Mouse (Mus musculus): ENCODE data around the gene Cd83.

Cd83 gene

DNA sequence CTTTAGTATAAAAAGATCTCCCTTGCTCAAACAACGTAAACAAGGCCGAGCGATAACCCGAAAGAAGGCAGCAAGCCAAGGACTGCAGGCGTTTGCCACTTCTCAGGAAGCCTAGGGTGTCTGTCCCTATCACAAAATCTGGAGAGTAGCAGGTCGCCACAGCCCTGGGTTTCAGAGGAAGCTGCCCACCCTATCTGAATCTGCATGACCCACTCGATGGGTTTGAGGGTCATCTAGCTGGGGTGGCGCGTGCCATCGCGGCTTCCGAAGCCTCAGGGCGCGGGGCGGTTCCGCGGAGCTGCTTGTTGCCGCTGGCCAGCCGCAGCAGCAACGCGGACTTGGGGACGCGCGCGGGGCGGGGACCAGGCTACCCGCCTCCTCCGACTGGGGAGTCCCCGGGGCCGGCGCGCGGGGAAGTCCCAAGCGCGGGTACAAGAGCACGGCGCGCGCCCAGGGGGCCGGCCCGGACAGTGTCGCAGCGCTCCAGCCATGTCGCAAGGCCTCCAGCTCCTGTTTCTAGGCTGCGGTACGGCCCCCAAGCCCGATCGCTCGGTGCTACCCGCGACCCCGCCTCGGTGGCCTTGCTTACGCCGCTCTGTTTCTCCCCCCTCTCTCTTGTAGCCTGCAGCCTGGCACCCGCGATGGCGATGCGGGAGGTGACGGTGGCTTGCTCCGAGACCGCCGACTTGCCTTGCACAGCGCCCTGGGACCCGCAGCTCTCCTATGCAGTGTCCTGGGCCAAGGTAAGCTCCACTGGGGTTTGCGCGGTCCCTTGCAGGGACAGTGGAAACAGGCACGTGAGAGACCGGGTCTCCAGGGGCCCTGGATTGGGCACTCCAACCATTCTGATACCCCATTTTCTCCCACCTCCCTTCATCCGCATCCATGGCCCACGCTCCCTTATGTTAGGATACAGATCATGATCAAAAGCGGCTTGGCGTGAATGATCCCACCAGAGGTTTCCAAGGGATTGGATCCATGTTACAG is at the start of gene Cd83:
Gene Cd83, plus strand, starts transcription at position 51 of the 987 bp plus-strand sequence.
- DNase-seq = peak; percentile 18 to 31

DNA sequence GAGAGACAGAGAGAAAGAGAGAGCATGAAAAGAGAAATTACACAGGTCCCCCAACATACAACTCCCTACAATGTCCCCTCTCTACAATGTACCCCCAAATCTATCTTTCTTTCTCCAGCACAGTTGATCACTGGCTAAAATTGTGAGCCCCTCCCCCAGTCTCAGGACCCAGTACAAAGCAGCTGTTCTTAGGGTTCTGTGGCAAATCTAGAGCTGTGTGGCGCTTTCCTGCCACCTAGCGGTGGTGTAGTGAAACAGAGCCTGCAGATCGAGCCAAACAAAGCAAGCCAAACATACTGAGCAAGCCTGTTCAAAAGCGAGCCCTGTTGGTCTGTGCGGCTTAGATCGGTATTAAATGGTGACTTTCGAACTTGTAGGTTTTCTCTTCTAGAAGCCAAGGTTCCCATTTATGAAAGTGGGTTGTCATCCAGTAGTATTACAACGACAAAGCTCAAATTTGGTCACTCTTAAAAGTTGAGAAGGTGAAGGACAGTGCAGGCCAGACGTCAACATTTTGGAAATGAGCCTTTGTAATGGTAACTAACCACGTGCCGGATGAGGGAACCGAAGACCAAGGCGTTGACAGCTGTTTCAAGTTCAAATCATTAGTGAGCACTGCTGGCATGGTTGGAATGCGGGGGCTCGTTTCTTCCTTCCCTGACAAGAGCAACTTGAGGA is 44.8 kb upstream of the Cd83 start:
- DNase-seq = peak; percentile 39 to 47

DNA sequence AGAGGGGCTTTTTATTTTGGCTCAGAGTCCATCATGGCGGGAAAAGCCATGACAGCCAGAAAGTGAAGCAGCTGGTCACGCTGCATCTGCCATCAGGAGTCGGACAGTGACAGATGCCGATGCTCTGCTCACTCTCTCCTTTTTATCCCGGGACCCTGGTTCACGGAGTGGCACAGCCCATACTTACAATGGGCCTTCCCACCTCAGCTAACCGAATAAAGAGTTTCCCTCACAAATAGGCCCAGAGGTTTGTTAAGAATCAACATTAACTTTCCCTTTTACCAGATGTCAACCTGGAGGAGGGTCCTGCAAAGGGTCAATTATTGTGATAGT is 44.3 kb upstream of the Cd83 start:
- no peak for DNase-seq

DNA sequence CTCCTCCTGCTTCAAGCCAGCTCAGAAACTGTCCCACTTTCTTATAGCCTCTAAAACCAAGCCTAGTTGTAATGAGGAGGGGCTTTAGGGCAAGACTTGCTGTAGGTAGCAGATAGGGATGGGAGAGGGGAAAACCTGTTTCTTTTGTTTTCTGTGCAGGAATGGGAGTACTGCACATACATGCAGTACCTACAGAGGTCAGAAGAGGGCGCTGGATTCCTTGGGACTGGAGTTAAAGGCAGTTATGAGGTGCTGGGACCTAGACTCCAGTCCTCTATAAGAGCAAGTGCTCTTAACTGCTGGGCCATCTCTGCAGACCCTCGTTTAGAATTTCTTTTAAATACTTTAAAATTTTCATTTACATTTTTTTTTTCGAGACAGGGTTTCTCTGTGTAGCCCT is 41.9 kb upstream of the Cd83 start:
- DNase-seq = no peak

DNA sequence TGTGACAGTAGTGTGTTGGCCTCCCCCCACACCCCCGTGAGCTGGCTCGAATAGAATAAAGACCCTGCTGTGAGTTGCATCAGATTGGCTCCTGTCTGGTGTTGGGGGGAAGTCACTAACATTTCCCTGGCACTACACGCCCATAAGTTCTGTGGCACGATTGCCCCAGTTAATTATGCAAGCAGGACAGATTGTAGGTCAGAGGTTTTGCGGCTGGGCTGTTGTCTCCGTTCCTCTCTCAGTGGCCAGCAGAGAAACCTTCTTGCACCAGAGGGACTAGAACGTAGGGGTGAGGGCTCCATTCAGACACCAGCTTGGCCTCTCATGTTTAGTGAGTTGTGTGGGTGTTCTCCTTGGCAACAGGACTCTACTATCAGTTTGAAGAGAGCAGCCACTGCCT is 40.3 kb upstream of the Cd83 start:
- no peak for DNase-seq

DNA sequence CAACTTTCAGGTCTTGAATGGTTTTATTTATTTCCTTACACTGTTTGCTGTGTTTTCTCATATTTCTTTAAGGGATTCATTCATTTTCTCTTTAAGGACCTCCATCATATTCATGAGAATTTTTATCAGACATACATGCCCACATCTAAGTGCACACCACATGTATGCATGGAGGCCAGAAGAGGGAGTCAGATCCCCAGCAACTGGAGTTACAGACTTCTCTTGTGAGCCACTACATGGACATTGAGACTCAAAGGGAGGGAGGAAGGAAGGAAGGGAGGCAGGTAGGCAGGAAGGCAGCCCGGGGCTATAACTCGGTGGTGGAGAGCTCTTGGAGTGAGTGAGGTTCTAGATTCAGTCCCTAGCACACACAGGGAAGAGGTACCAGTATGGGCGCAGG is 34.3 kb upstream of the Cd83 start:
- DNase-seq = no peak

DNA sequence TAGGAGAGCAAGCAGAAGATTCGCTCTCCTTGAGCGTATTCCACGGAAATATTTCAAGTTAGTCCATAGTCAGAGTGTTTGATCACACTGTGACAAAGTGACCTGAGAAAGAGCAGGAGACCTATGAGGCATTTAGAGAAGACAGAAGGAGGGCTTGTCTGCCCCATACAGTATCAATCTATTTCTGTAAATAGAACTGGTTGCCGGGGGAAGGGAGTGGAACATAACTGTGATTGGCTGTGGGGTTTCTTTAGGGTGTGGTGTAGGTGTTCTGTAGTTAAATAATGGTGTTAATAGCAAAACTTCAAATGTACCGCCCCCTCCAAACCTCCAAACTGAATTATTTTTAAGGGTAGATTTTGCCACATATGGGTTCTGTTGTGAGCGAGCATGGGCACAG is 33.6 kb upstream of the Cd83 start:
- no peak for DNase-seq

DNA sequence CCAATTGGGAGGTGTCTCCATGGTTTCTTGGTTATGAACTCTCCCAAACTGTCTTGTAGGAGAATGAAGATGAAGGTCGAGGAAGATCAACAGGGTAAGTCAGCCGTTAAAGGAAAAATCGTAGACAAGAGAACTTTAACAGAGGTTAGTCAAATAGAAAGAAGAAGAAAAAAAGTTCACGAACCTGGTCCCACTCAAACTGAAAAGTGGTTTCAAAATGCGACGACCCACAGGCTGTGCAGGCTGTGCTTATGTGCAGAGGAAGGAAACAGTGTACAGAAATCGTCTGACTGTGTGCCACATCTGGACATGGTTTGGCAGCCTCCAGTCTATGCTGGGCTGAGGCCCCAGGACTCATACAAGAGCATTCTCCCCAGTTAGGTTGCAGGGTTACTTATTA is 32.2 kb upstream of the Cd83 start:
- no peak for DNase-seq

DNA sequence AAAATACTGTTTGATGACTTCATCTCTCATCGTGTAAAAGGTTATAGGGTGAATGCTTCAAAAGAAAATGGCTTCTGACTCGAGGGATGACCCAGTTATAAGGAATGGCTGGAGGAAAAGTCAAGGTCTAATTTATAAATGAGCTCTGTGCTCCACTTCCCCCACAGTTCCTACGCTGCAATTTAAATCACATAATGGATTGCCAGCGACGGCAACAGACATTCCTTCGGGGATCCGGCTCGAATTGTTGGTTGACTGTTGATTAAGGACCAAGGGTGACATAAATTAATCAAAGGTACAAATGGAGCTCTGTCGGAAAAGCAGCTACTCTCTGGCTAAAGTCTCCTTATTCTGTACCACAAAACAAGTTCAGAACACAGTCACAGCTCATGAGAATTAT is 30.9 kb upstream of the Cd83 start:
- no peak for DNase-seq

DNA sequence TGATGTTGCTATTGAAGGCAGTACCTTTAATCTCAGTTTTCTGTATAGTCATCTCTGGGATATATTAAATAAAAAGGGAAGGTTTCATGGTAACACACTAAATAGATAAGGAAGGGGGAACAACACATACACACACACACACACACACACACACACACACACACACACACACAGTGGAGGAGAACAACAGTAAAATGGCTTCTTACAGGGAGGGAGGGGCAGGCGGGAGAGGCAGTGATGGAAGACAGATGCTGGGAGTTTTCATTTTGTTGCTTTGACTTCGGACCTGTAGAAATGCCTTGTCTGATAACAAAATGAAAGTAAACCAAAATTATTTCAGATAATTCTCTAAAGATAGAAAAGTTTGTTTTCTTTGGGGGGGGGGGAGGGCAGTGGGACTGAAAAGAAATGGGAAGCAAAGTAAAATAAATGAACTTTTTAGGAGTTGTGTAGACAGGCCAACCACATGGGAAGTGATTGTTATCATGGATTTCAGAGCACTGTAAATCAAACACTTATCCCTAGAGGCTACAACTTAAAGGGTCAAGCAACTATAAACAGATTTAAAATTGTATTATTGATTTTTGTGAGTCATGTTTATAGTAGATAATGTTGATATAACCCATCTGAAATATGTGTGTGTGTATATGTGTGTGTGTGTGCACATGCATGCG is 30.0 kb upstream of the Cd83 start:
- no peak for DNase-seq

DNA sequence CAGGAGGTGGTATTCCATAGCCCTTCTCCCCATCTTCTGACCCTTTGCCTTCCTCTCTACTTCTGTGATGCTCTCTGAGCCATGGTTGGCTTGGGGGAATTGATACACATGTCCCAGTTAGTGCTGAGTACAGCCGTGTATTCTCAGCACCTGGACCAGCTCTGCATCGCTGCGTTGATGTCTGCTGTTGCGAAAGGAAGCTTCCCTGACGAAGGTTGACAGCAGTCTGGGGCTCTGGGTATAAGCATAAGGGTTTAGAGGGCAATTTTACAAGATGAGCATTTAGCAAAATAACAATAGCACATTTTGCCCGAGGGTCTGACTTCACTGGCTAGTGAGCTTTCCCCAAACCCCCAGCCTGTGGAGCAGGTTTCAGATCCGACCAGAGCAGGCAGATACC is 29.0 kb upstream of the Cd83 start:
- DNase-seq = no peak

DNA sequence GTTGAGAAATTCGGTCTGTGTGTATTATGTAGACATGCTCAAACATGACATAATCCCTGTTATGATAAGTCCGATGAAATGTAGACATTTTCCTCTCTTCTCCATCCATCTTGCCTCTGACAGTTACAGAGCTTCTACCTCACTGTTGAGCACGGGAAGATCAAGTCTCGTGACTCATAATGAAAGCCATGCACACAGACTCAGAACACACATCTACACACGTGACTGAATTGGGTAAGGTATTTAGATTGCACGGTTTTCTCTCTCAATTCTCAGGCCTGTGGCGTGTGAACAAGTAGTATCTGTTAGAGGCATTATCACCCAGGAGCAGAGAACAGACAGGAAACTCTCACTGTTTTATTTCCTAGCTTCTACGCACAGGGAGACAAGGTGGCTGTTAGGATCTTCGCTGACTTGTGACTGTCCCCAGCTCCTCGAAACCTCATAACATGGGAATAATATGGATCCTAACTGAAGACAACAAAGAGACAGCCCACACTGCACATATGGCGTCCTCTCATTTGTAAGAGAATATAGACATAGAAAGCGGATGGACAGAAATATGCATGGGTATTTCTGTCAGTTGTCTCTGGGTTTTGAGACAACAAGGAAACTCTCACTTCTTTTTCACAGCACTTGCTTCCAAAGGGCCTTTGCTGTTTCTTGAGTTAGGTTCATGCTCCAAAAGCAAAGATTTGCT is 23.3 kb upstream of the Cd83 start:
- DNase-seq = no peak

DNA sequence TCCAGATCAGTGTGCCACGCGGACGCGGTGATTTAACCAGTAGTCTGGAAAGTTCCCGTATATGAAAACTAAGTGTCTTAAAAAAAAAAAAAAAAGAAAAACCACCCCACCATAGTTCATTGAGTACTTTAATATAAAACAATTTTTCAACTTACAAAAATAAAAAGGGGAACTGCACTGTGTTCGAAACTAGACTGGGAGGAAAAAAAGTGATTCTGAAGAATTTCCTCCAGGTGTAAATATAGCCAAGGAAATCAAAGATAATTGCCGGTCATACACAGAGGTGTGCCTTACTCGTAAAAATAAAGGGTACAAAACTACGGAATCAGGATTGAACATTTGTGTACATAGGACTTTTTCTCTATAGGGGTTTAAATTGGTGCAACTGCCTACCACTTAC is 21.7 kb upstream of the Cd83 start:
- no peak for DNase-seq

DNA sequence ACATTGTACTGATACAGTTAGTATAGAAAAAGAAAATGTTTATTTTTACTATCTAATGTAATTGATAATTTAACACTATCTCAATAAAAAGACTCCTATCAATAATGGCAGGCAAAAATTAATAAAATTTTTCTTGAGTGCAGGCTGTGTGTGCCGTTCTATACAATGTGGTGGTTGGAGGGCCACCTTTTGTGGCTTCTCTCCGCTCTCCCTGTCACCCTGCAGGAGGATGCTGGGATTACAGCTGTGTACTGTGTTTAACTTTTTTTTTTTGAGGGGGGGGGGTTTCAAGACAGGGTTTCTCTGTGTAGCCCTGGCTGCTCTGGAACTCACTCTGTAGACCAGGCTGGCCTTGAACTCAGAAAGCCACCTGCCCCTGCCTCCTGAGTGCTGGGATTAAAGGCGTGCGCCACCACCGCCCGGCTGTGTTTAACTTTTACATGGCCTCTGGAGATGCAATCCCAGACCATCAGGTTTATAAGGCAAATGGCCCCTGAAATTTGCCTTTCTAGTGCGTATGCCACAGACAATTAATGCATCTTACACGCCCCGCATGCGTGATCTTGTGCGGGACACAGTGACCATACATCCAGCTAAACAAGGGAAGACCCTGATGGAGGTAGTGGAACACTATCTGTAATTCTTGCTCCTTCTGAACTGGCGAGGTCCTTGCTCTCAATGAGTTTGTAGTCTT is 21.1 kb upstream of the Cd83 start:
- DNase-seq = no peak

DNA sequence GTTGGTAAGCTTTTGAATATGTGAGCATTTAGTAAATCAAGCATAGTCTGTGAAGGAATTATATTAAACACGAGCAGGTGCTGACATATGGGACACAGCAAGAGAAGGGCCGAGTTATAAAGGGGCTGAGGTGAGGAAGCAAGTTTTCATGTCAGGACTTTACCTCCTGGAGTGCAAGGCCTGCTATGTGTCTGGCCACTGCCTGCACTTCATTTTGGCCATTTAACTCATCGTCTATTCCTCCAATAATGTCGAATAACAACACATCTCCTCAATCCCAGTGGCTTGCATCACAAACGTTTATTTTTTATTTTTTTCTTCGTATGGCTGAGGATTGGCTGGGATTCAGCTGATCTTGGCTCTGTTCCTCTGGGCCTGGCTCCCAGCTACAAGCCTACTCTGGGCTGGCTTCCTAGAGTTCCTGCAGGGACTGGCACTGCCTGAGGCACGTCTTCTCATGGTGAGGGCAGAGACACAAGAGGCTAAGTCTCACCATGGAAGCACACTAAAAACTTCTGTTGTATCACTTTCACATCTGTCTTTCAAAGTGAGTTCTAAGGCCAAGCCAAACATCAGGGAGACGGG is 20.5 kb upstream of the Cd83 start:
- DNase-seq = no peak

DNA sequence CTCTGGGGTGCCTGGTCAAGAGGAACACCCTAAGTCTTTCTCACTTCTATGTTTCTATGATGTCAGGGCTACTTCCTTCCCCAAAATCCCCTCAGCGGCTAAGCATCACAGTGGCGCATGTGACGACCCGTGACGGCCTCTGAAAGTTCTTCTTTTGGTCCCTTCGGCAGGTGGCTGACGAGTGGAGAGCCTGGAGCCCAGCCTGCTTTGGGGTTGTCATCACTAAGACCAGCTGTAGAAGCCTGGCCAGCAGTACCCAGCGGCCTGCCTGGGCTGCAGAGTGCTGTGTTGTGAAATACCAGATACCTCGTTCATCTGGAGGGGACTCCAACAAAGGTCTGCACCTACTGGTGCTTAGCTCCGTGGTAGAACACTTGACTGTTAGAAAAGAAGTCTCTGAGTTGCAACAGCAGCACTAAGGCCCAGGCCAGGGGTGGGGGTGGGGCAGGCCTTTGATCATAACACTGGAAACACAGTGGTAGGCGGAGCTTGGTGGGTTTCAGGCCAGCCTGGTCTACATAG is 19.2 kb upstream of the Cd83 start:
- DNase-seq = peak in 1 of 2 experiments; percentile 49

DNA sequence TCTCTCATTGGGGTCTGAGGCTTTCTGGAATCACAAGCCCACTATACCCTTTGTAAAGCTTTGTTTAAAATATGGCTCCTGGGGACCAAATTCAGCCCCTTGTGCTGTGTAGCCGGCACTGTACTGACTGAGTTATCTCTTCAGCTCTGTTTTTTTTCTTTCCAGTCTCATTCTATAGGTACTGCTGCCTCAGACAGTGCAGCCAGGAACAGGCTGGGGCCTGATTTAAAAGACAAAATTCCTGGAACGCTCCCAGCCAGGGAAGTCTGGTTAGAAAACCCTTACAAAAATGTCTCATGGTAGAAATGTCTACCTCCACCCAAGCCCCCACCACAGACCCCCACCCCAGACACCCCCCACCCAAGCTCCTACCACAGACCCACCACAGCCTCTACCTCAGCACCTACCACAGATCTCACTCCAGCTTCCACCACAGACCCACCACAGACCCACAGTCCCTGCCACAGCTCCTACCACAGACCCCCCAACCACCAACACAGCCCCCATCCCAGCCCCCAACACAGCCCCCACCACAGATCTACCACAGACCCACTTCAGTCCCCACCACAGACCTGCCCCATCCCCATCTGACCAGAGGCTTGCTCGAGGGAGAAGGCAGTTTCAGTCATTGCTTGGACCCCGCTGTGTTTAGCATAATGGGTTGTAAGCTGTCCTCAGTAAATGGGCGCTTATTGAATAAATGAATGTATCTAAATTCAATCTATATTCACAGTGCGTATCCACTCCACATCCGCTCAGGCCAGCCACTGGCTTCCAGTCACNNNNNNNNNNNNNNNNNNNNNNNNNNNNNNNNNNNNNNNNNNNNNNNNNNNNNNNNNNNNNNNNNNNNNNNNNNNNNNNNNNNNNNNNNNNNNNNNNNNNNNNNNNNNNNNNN is 17.5 kb upstream of the Cd83 start:
- no peak for DNase-seq

DNA sequence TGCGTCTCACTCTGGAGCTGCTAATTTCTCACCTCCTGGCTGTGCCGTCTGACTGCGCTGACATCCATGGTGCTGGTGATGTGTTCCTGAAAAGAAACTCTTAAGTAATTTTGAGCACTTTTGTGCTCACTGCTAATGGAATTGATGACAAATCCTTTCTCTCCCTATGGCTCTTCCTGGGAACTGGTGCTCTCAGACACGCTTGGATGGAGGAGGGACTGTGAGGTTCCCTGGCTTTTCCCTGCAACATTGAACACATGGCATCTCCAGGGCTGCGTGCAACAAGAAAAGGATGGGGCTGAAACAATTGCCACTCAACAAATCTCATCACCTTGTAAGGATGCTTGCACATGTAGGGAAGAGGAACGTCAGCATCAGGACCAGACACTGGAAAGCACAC is 11.6 kb upstream of the Cd83 start:
- DNase-seq = no peak

DNA sequence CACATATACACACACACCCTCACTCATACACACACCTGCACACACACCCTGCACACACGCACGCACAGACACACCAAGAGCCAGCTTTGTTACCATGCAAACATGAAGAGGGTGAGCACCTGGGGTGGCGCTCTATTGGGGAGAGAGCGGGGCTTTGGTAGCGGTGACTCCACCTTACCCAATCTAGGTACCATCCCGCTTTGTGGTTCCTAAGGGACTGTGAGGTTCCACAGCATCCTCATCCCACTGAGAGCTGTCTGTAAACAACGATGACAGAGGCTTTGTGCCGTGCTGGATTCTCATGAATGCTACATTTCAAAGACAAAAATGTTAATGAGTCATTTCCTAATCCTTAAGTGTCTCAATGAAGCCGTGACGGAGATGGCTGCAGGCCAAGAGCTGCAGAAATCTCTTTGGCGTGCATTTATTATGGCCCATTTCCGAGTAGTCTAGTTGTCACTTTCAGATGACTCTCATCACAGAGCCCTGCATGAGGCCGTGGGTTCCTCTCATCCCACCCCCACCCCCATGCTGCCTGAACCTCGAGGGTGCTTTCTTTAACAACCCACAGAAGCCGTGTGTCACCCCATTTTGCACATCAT is 10.5 kb upstream of the Cd83 start:
- DNase-seq = no peak
